ENCODE assay signal across 9 mouse cellular contexts in the genomic region with DNA sequence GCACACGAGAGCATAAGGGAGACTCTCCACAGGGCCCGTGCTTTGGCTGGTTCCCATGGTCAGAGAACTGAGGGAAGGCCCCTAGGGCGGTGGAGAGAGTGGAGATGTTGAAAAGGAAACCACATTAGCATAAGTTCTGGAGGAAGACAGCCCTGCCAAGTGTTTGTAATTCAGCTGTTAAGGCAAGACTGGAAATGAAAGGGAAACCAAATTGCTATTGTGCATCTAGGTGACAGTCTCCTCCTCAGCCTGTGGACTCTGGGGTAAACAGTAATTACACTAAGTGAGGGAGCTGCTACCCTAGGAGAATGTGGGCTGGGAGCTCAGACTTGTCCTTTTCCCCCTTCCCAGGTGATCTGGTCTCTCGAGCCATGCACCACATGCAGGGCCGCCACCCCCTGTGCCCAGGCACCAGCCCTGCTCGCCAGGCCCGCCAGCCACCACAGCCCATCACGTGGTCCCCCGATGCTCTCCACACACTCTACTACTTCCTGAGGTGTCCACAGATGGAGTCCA.
DNase-seq lines count a peak whose midpoint lies in the region; ATAC-seq and TF ChIP-seq lines count a peak whose summit lies in the region.
"Had no signal": no experiment of that assay in that cellular context is flagged by ENCODE, and none has a peak within 500 bp of the region (broad histone marks: within the 10 kb centered on the region; RNA-seq: fewer than 3 reads in every experiment).

No protein-coding gene starts in this region.

- H3K4me1 ChIP-seq in lung, embryonic 15.5 days = peaks cover 18% of the 10 kb centered on the region
- H3K4me1 ChIP-seq in heart, postnatal 0 days (ENCODE audit: control insufficient read depth, insufficient read depth) = peaks cover 12% of the 10 kb centered on the region

- no peak for TF ChIP-seq CTCF in heart, postnatal 0 days (IDR thresholded peaks at IDR 0.05; ENCODE audit: low read depth)

- H3K4me3 ChIP-seq in lung, embryonic 15.5 days = no peak overlapping the region
- H3K4me3 ChIP-seq in heart, postnatal 0 days (ENCODE audit: low read depth, low read length) = no peak overlapping the region
- H3K4me3 ChIP-seq: myocyte had no signal

- no peak for TF ChIP-seq EP300 in heart, postnatal 0 days (IDR thresholded peaks at IDR 0.05; ENCODE audit: low read depth)

- H3K9ac ChIP-seq in lung, embryonic 15.5 days = no peak overlapping the region
- H3K9ac ChIP-seq in heart, postnatal 0 days (replicated peaks; ENCODE audit: low read depth, low read length) = no peak overlapping the region

- no peaks in the 10 kb centered on the region for H3K9me3 ChIP-seq in lung, embryonic 15.5 days
- H3K9me3 ChIP-seq in heart, postnatal 0 days (replicated peaks; ENCODE audit: control insufficient read depth, low read length) = no peaks in the 10 kb centered on the region

- H3K4me2 ChIP-seq in lung, embryonic 15.5 days = no peak overlapping the region
- H3K4me2 ChIP-seq in heart, postnatal 0 days (ENCODE audit: low read depth, low read length) = no peak overlapping the region; the same call in 1 of the 2 replicates

- 86% methylated on average over 9 of the region's 9 CpGs for WGBS in lung, embryonic 15.5 days
- 79% methylated on average over 9 of the region's 9 CpGs for WGBS in heart, postnatal 0 days

- no peak for ATAC-seq in lung, embryonic 15.5 days (ENCODE audit: borderline replicate concordance, extremely low read depth, low FRiP score, low TSS enrichment)
- peak; percentile 16; the same call in 1 of the 2 replicates for ATAC-seq in heart, postnatal 0 days (ENCODE audit: insufficient read depth, low read depth)
- ATAC-seq in neutrophil, adult 5-6 weeks (ENCODE audit: extremely low read depth, insufficient number of reproducible peaks, low FRiP score, poor library complexity, severe bottlenecking) = peak; percentile 26

- DNase-seq in lung, adult 18-20 months = no peak
- peak; percentile 56 for DNase-seq in ZHBTc4 (ENCODE audit: low read depth, low spot score)
- peak; percentile 45 for DNase-seq in heart, postnatal 0 days (ENCODE audit: low spot score)
- no peak for DNase-seq in left cerebral cortex, postnatal 36 days (ENCODE audit: low spot score in 2 of 2)
- DNase-seq in ovary, postnatal 14 days (ENCODE audit: low spot score) = no peak
- no peak for DNase-seq in adrenal gland, postnatal 25 days

- H3K27ac ChIP-seq in lung, embryonic 15.5 days = peak overlapping the region; percentile 45
- peak overlapping the region; percentile 60 for H3K27ac ChIP-seq in heart, postnatal 0 days (ENCODE audit: low read depth)

- H3K36me3 ChIP-seq in lung, embryonic 15.5 days = no peaks in the 10 kb centered on the region
- H3K36me3 ChIP-seq in heart, postnatal 0 days (replicated peaks; ENCODE audit: control insufficient read depth, insufficient read depth, low read length) = no peaks in the 10 kb centered on the region; the same call in 1 of the 2 replicates

- intact Hi-C loops in left cerebral cortex, postnatal 36 days (cut with DNase I) = no loop called here

- H3K27me3 ChIP-seq in lung, embryonic 15.5 days = no peaks in the 10 kb centered on the region
- no peaks in the 10 kb centered on the region for H3K27me3 ChIP-seq in heart, postnatal 0 days (ENCODE audit: control insufficient read depth, insufficient read depth, low read length)

Comparison
In these comparisons a context has a peak if more than half of its experiments do, and no peak if none do; other contexts are left out.
1. DNase-seq: peak in ZHBTc4 (single experiment) and heart, postnatal 0 days (single experiment); none in lung, adult 18-20 months (0 of 2), left cerebral cortex, postnatal 36 days (0 of 2), ovary, postnatal 14 days (single experiment) and adrenal gland, postnatal 25 days (single experiment).